Mouse (Mus musculus): ENCODE results near the gene Mroh9. TPM values are rescaled to one million over a fixed set of nuclear protein-coding genes. Genes with fewer than 3 reads are reported as not detected.

Mroh9 gene
- total RNA-seq (2021) = not detected in 2 replicates
- long read RNA-seq = 0 reads

GRCm38 (mm10) chr1:163085570-163085969 lies at the start of gene Mroh9:
TSS of gene Mroh9 (minus strand) at chr1:163085670.
- DNase-seq = no peak

GRCm38 (mm10) chr1:163129976-163130375 lies 44.5 kb upstream of the Mroh9 start:
- DNase-seq = no peak

GRCm38 (mm10) chr1:163129129-163129900 lies 43.8 kb upstream of the Mroh9 start:
- no peak for DNase-seq

GRCm38 (mm10) chr1:163126175-163126881 lies 40.9 kb upstream of the Mroh9 start:
- DNase-seq = no peak

GRCm38 (mm10) chr1:163122414-163122813 lies 36.9 kb upstream of the Mroh9 start:
- no peak for DNase-seq

- DNase-seq = no peak
These were observed 28.1 kb upstream of the Mroh9 start for GRCm38 (mm10) chr1:163113461-163114174.

GRCm38 (mm10) chr1:163112482-163113164 lies 27.2 kb upstream of the Mroh9 start:
- DNase-seq = no peak

- no peak for DNase-seq
These were observed 19.5 kb upstream of the Mroh9 start for GRCm38 (mm10) chr1:163104960-163105359.

GRCm38 (mm10) chr1:163091438-163092155 lies 6.1 kb upstream of the Mroh9 start:
- DNase-seq = no peak

- peak; percentile 48 for DNase-seq
These were observed 15.0 kb downstream of the Mroh9 start for GRCm38 (mm10) chr1:163070502-163070901.

- DNase-seq = no peak
These were observed 25.1 kb downstream of the Mroh9 start for GRCm38 (mm10) chr1:163060381-163060780.

- DNase-seq = no peak
These were observed 28.1 kb downstream of the Mroh9 start for GRCm38 (mm10) chr1:163057363-163057762.

- DNase-seq = no peak
These were observed 29.8 kb downstream of the Mroh9 start for GRCm38 (mm10) chr1:163055629-163056028.

- no peak for DNase-seq
These were observed 62.4 kb downstream of the Mroh9 start for GRCm38 (mm10) chr1:163023075-163023474.

- no peak for DNase-seq
These were observed 76.2 kb downstream of the Mroh9 start for GRCm38 (mm10) chr1:163009220-163009619.

- DNase-seq = no peak
These were observed 82.0 kb downstream of the Mroh9 start for GRCm38 (mm10) chr1:163003496-163003895.

GRCm38 (mm10) chr1:163001271-163001829 lies 84.1 kb downstream of the Mroh9 start:
- DNase-seq = no peak

GRCm38 (mm10) chr1:162987546-162987945 lies 97.9 kb downstream of the Mroh9 start:
- no peak for DNase-seq

GRCm38 (mm10) chr1:162986777-162987176 lies 98.7 kb downstream of the Mroh9 start:
- no peak for DNase-seq

- no peak for DNase-seq
These were observed 99.2 kb downstream of the Mroh9 start for GRCm38 (mm10) chr1:162986121-162986748.

GRCm38 (mm10) chr1:162984428-162984827 lies 101.0 kb downstream of the Mroh9 start, which contains the start of gene Fmo3:
TSS of gene Fmo3 (minus strand) at chr1:162984528.
- DNase-seq = no peak

All from adrenal gland, postnatal 25 days (tissue).